Mouse (Mus musculus) embryo, embryonic 11.5 days (tissue): ENCODE measurements around the gene Cryge.

Experiments used
- DNase-seq: peaks from one replicate; pipeline ENCODE4 v3.0.0-alpha.2; 2012; ENCODE audit warnings: low read depth, low spot score

Cryge gene

GRCm38 (mm10) chr1:65012726-65013125, 38.2 kb downstream of the Cryge start:
- DNase-seq, result no peak

DNA sequence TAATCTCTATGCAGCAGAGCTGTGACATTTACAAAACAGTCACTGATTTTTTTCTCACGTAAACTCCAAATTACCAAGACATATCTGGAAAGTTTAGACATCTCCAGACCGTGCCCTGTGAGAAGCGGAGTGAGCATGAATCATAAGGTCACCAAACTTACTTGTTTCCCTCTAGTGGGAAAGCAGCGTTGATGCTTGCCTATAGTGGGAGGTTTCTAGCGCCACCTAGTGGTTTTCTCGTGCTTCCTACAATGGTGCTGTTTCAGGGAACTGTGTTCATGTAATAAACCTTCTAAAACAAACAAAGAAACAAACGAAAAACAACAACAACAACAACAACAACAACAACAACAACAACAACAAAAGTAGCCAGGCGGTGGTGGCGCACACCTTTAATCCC, 40.8 kb downstream of the Cryge start:
- DNase-seq, result peak; percentile 71

- DNase-seq, result no peak
These were observed 45.4 kb downstream of the Cryge start for GRCm38 (mm10) chr1:65005575-65005974.

DNA sequence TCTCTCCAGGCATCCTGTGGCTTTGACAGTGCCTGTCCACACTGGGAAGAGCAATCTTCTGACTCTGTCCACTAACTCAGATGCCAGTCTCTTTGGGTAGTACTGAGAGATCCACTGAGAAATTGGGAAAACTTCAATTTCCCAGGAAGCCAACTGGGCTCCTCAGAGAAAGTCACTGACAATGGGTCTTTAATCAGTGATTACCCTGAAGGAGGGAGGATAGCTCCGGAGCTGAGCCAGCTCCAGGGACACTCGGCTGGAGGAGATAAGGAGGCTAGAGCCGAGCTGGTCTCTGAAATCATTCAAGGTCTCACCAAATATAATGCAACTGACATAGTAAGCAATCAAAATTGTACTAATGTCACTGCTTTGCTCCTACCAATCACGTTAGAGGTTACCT, 46.4 kb downstream of the Cryge start:
- DNase-seq, result no peak
